Mouse (Mus musculus): ENCODE data around the gene Vmn1r173. TPM values are rescaled to one million over a fixed set of nuclear protein-coding genes. Genes with fewer than 3 reads are reported as not detected.
"Not testable (repeated sequence)": the region's sequence is repeated elsewhere in the genome, so short reads cannot be mapped to it uniquely, and the experiment has no call there.

Vmn1r173 gene
- under 1 TPM in 1 of 2 experiments, not detected in 1; 0.08 TPM for polyA plus RNA-seq (2017; shearing (Covaris generic))

DNA sequence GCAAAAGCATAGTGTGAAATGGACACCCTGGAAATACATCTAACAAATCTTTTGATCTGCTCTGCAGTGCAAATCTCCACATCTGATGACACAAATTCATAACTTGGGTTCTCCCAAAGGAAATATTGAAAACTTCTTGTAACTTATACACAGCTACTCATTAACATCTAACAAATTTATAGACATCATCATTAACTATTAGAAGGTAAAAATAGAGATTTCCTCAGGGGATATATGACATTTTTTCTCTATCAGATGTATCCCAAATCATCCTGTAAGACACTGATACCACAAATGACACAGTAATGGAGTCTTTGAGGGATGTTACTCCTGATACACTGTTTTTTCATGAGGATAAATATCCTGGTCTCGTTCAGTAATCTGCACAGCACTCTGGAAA, at the start of gene Vmn1r173:
Gene Vmn1r173, plus strand, starts transcription at position 301 of the 400 bp plus-strand sequence.
- ATAC-seq = not testable (repeated sequence)

DNA sequence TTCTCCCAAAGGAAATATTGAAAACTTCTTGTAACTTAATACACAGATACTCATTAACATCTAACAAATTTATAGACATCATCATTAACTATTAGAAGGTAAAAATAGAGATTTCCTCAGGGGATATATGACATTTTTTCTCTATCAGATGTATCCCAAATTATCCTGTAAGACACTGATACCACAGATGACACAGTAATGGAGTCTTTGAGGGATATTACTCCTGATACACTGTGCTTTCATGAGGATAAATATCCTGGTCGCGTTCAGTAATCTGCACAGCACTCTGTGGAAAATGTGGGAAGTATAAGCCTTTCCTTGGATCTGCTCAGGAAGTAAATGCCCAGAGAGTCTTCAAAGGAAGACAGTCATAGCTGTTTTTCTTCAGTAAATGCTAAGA, 42.5 kb upstream of the Vmn1r173 start, which contains the start of gene Vmn1r172:
Gene Vmn1r172, plus strand, starts transcription at position 301 of the 400 bp plus-strand sequence.
- ATAC-seq = no peak

DNA sequence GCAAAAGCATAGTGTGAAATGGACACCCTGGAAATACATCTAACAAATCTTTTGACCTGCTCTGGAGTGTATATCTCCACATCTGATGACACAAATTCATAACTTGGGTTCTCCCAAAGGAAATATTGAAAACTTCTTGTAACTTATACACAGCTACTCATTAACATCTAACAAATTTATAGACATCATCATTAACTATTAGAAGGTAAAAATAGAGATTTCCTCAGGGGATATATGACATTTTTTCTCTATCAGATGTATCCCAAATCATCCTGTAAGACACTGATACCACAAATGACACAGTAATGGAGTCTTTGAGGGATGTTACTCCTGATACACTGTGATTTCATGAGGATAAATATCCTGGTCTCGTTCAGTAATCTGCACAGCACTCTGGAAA, 51.5 kb downstream of the Vmn1r173 start, which contains the start of gene Vmn1r174:
Gene Vmn1r174, plus strand, starts transcription at position 301 of the 400 bp plus-strand sequence.
- ATAC-seq = not testable (repeated sequence)

Other genes with a start within 250 kb of the Vmn1r173 start
- gene Vmn1r167, start 193.5 kb upstream of the Vmn1r173 start, polyA plus RNA-seq (2017; shearing (Covaris generic)) = not detected
- gene Vmn1r168, start 161.0 kb upstream of the Vmn1r173 start, polyA plus RNA-seq (2017; shearing (Covaris generic)) = not detected
- gene Vmn1r169, start 125.2 kb upstream of the Vmn1r173 start, polyA plus RNA-seq (2017; shearing (Covaris generic)) = not detected
- gene Vmn1r170, start 94.5 kb upstream of the Vmn1r173 start, polyA plus RNA-seq (2017; shearing (Covaris generic)) = not detected
- not detected for gene Vmn1r171, start 70.0 kb upstream of the Vmn1r173 start, polyA plus RNA-seq (2017; shearing (Covaris generic))
- gene Vmn1r172, start 42.4 kb upstream of the Vmn1r173 start, polyA plus RNA-seq (2017; shearing (Covaris generic)) = not detected
- gene Vmn1r174, start 51.6 kb downstream of the Vmn1r173 start, polyA plus RNA-seq (2017; shearing (Covaris generic)) = not detected
- not detected for gene Vmn1r175, start 109.9 kb downstream of the Vmn1r173 start, polyA plus RNA-seq (2017; shearing (Covaris generic))
- gene Vmn1r176, start 136.7 kb downstream of the Vmn1r173 start, polyA plus RNA-seq (2017; shearing (Covaris generic)) = not detected
- gene Vmn1r177, start 165.7 kb downstream of the Vmn1r173 start, polyA plus RNA-seq (2017; shearing (Covaris generic)) = not detected
- not detected for gene Vmn1r178, start 191.3 kb downstream of the Vmn1r173 start, polyA plus RNA-seq (2017; shearing (Covaris generic))
- under 1 TPM in 1 of 2 experiments, not detected in 1; 0.12 TPM for gene Vmn1r179, start 226.3 kb downstream of the Vmn1r173 start, polyA plus RNA-seq (2017; shearing (Covaris generic))
- not detected for gene Vmn1r180, start 249.9 kb downstream of the Vmn1r173 start, polyA plus RNA-seq (2017; shearing (Covaris generic))